Mouse (Mus musculus) megakaryocyte, adult 5-6 weeks (primary cell): ENCODE data around the gene Baiap2l1. TPM values are rescaled to one million over a fixed set of nuclear protein-coding genes. Genes with fewer than 3 reads are reported as not detected.
"Not testable (repeated sequence)": the region's sequence is repeated elsewhere in the genome, so short reads cannot be mapped to it uniquely, and the experiment has no call there.

ENCODE experiments used
- ATAC-seq: 2 replicates; pipeline ENCODE4 v1.8.0; 2016; ENCODE audit warnings: mild to moderate bottlenecking, inconsistent platforms; ENCODE audit not compliant: poor library complexity, severe bottlenecking
- total RNA-seq, 2 experiments: library from RNA; stranded (forward) in 1 of 2; stranded (reverse) in 1 of 2; fragments of 153-499, 151-499 nt in 1 of 2; fragments of 221-1000, 200-1000 nt in 1 of 2; gene quantifications; 2 replicates each; pipeline versions ENCODE4 v1.2.3 to v1.2.4; 2015 to 2017

Gene Baiap2l1
- total RNA-seq, 2 experiments from 2014 or later: not detected

DNA sequence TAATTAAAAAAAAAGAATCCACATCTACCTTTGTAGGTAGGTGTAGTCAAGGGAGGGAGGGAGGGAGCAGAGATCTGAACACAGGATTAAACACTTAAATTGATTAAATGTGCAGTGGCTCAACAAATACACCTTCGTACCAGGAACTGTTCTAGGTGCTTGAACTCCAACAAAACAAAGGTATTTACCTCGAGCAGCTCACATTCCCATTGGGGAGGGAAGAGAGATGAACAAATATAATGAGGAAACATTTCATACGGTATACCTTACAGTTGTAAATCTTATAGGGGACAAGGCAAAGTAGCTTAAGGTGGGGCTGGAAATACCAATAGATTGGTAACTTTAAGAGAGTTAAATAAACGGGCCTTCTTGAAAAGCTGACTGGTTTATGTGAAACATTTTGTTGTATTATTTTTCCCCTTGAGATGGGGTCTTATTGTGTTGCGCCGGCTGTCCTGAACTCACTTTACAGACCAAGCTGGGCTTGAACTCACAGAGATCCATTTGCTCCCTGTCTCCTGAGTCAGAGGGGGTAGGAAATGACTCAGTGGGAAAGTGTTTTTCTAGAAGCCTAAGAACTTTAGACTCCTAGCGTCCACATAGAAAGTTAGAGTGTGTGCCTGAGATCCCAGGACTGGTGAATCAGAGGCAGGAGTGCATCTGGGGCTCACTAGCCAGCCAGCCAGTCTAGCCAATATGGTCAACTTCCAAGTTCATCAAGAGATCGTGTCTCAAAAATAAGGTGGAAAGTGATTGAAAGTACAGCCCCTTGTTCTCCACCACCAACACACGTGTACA, 5.5 kb downstream of the Baiap2l1 start:
- ATAC-seq: no peak

GRCm38 (mm10) chr5:144351185-144351584, 6.7 kb downstream of the Baiap2l1 start:
- ATAC-seq: no peak

DNA sequence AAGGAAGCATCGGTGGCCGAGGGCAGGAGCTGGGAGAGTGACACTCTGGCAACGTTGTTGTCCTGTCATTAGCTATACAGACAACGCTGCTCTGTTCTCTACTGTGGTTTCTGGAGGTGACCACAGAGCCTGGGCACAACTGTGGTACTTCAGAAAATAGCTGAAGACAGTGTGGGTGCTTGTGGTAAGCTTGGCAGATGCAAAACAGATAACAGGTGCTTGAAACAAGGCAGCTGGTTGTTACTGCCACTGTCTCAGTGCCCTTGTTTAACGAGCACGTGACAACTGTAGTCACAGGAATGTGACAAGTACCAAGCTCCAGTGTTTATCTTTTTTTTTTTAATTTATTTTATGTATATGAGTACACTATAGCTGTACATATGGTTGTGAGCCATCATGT, 13.3 kb downstream of the Baiap2l1 start:
- 0 out of 2 replicates have a peak, but pooled peaks have one; percentile 12 for ATAC-seq

DNA sequence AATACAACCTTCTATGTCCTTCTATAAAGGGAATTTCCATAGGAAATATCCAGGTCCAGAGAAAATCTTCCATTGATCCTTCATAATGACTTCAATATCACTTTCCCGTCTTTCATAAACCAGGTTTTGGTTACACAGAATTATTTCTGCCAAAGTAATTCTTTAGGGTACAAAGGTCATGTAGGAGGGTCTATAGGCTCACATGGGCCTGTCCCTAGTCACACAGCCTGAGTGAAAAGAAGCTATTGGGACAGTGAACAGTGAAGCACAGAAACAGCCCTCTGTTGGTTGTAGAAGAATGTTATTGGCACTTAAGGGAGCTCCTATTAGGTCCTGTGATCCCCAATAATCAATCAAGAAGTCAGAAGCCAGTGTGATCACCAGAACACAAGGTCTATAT, 16.8 kb downstream of the Baiap2l1 start:
- no peak for ATAC-seq

DNA sequence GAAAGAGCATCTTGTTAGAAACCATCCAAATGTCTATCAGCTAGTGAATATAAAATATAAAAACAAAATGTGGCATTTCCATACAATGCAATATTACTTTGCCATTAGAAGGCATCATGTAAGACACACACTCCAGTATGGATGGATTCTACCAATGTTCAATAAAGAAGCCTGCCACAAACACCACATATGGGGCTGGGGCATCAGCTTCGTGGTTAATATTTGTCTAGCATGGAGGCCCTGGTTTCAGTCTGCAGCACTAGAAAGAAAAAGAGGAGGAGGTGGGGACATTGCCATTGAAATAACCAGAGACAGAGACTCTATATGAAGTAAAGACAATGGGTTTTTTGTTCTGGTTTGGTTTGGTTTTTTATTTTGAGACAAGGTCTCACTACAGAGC, 19.1 kb downstream of the Baiap2l1 start:
- ATAC-seq: no peak

- not testable (repeated sequence) for ATAC-seq
Measured at GRCm38 (mm10) chr5:144335357-144335756, 22.6 kb downstream of the Baiap2l1 start.

- ATAC-seq: no peak
Measured at GRCm38 (mm10) chr5:144334010-144334409, 23.9 kb downstream of the Baiap2l1 start.

DNA sequence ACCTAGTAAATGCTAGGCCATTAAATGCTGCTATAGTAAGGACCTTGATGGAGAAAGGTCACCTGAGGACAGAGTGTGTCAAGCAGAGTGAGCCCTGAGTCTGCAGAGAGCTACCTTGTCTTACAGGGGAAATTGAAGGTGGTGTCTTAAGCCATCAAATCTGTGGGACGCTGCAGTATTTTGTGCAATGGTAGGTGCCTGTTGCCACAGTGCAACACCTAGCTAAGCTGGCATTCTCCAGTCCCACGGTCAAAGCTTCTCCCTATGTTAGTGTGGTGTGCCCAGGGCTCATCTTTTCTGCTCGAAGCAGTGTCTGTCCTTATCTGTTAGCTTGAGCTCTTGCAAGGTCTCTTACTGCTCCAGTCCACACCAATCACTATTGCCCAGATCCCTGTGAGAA, 35.2 kb downstream of the Baiap2l1 start:
- ATAC-seq: no peak

GRCm38 (mm10) chr5:144321681-144322080, 36.2 kb downstream of the Baiap2l1 start:
- no peak for ATAC-seq

DNA sequence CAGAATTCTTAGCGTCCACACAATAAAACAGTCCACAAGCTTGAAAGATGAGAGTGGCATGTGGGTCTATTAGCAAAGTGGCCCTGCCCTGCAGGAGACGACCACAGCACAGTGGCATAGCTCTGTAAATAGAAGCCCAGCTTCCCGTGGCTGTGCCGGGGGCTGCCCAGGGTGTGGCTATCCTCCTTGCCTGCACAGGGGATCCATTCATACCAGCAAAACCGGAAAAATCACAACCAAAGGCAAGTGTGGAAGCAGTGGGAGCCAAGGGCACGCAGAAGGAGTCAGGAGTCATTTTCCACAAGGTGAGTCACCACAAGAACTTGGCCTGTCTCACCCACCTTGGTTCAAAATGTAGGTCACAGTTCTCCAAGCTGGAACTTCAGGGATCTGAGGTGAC, 39.6 kb downstream of the Baiap2l1 start:
- no peak for ATAC-seq

DNA sequence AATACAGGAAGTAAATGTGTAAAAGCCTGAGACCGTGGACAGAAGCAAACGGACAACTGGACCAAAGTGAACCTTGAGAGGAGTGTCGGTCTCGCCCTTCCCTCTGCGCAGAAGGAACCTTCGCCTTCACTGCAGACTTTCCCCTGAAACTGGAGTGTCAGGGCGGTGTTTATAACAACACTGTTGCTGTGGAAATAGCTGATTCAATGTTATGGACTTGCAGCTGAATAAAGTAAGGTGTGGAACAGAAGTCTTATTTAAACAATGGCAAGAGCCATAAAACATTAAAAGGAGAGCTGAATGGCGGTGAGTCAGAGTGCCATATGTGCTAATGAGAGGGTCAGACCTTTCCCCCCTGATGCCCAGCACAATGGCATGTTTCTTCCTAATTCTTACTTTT, 40.5 kb downstream of the Baiap2l1 start:
- ATAC-seq: no peak

GRCm38 (mm10) chr5:144316442-144316841, 41.5 kb downstream of the Baiap2l1 start:
- no peak for ATAC-seq

GRCm38 (mm10) chr5:144314731-144315494, 43.0 kb downstream of the Baiap2l1 start:
- ATAC-seq: no peak

GRCm38 (mm10) chr5:144313335-144313734, 44.6 kb downstream of the Baiap2l1 start:
- peak; percentile 70 for ATAC-seq

DNA sequence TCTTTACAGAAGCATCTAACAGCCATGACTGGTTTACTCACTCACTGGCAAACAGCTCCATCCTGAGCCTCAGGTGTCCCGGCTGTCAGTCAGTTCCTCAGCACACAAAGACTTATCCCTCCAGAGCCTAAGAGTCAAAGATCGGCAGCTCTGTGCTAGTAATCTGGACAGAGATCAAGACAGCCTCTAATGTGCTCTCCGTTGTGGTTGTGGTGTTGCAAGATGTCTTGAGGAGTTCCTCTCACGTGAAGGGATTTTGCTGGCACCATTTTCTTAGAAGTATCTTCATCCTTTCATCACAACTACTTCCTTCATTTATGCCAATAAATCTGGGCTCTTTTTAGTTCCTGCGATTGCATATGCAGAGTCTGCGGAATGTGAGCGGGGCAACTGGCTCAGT, 45.7 kb downstream of the Baiap2l1 start:
- peak; percentile 67 for ATAC-seq

- no peak for ATAC-seq
Measured at GRCm38 (mm10) chr5:144308929-144309328, 49.0 kb downstream of the Baiap2l1 start.

DNA sequence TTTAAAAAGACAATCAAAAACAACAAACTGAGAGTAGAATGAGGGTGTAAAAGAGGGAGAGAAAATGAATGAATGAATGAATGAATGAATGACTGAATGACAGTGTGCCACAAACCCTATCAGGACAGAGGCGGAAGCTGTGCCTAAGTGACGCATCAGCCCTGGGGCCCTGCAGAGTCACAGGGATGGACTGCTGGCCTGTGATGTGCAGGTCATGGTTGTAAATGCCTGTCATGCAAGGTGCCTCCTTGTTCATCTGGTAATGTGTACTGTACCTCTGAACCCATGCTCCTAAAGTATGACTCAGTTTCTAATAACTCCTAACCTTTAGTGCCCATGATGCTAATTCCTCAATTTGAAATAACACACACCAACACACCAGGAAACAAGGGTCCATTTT, 54.8 kb downstream of the Baiap2l1 start:
- no peak for ATAC-seq

DNA sequence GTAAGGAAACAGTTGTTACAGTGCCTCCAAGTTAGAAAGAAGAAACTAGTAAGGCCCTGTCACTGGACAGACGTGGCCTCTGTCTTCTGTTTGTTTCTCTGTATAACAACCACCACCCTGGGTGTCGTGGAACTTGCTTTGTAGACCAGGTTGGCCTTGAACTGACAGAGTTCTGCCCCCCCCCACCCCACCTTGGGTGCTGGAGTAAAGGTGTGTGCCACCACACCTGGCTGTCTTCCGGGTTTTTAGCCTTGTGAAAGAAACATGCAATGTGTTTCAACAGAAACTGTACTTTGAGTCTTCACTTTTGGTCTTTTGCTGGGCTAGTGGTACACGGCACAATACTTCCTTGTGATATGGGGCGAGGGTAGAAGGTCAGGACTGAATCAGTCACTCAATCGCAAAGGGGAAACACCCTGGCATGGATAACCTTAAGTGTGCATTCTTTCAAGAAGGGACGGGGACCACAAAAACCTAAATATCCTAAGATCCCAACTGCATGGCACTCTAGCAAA, 61.8 kb downstream of the Baiap2l1 start:
- ATAC-seq: no peak

DNA sequence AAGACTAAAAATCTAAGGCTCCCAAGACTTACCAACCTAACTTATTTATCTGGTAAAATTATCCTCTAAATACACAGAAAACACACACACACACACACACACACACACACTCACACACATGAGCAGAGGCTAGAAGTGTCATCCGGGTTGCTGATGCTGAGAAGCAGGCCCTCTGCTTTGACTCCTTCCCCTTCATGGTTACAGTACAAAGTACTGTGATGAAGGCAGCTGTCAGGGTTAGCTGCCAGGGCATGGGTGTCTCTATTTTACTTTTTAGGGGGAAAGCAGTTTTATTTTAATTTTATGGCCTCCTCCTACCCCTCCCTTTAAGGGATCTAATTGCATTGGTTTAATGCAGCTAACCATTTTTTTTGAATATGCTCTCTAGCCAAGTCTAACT, 62.6 kb downstream of the Baiap2l1 start:
- ATAC-seq: no peak

DNA sequence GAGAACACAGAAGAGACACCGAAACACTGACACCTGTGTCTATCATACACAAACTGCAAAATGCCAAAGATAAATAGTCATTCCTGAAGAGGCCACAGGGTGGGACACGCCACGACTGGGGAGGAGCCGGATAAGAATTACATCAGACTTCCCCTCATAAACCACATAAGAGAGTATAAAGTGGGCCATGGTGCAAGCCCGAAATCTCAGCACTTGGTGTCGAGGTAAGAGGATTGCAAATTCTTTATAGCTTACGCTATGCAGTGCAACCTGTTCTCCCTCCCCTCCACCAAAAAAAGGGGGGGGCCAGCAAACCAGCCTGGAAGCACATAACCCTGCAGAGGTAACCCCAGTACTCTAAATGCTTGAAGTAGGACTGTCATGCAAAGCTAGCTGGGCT, 63.0 kb downstream of the Baiap2l1 start:
- ATAC-seq: peak; percentile 75

DNA sequence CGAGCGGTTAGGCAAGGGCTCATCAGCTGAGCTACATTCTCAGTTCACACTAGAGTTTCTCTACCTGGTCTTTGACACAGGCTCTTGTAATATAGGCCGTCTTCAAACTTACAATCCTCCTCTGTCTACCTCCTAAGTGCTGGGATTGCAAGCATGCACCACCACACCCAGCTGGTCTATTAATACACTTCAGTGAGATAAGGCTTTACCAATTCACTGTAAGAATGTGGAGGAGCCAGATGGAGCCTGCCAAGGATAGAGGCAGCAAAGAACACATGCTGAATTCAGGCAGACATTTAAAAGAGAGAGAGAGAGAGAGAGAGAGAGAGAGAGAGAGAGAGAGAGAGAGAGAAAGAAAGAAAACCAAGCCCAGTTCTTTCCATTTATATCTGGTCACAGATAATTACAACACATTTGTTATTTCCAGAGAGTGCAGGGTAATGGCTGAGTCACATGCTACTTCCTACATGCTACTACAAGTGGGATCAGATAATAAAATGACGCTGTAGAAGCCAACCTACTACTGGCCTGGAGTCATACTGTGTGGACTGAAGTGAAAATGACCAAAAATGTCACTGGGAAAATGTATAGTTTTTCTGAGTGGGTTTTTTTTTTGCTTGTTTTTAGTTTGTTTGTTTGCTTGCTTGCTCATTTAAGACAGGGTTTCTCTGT, 68.0 kb downstream of the Baiap2l1 start:
- ATAC-seq: 0 out of 2 replicates have a peak, but pooled peaks have one; percentile 26
